Mouse (Mus musculus): ENCODE results near the gene Usp20.

GRCm38 (mm10) chr2:31036811-31037210 lies 54.7 kb downstream of the Usp20 start:
- no peak for TF ChIP-seq SRF (IDR thresholded peaks at IDR 0.05; ENCODE audit: control insufficient read depth, insufficient read length, low read depth)
- no peak for TF ChIP-seq MAX (IDR thresholded peaks at IDR 0.05; ENCODE audit: low read depth)
- TF ChIP-seq MYOG (IDR thresholded peaks at IDR 0.05; ENCODE audit: control insufficient read depth in 1 of 3, insufficient read depth in 1 of 3, insufficient read length in 2 of 3, low read depth in 2 of 3), result no peak
- TF ChIP-seq POLR2A (IDR thresholded peaks at IDR 0.05; ENCODE audit: insufficient read length, low read depth), result no peak
- TF ChIP-seq E2F4 (IDR thresholded peaks at IDR 0.05; ENCODE audit: insufficient read depth), result no peak
- no peak for TF ChIP-seq POLR2AphosphoS2 (IDR thresholded peaks at IDR 0.05; ENCODE audit: insufficient read length, low read depth)
- TF ChIP-seq USF1 (IDR thresholded peaks at IDR 0.05; ENCODE audit: low read depth), result no peak
- TF ChIP-seq MYOD1 (IDR thresholded peaks at IDR 0.05; ENCODE audit: control insufficient read depth in 1 of 3, insufficient read length in 2 of 3, low read depth in 2 of 3), result no peak
- no peak for TF ChIP-seq TCF12 (IDR thresholded peaks at IDR 0.05; ENCODE audit: insufficient read depth, poor library complexity, severe bottlenecking)

All from myocyte (in vitro differentiated cells).